Mouse (Mus musculus) left cerebral cortex, postnatal 25 days (tissue): ENCODE results near the gene Myrip. TPM values are rescaled to one million over a fixed set of nuclear protein-coding genes. Genes with fewer than 3 reads are reported as not detected.
"Not testable (repeated sequence)": the region's sequence is repeated elsewhere in the genome, so short reads cannot be mapped to it uniquely, and the experiment has no call there.

Source experiments
- DNase-seq, 2 experiments: peaks; one replicate each; pipeline ENCODE4 v3.0.0; 2022; ENCODE audit warnings: low spot score in 2 of 2, mixed read lengths in 1 of 2
- intact Hi-C: fragments of 180-260 bp; cut with DNase I; formaldehyde crosslinking; loops from one replicate; pipeline ENCODE4 v1.15.1; 2025
- total RNA-seq, 2 experiments: library from RNA; stranded (reverse); gene quantifications; 2 replicates each; pipeline ENCODE4 v1.2.3; 2021

Myrip gene
- total RNA-seq: 10 to 100 TPM; 85.6 to 92.2 TPM

- not testable (repeated sequence) for DNase-seq
- intact Hi-C loops: loop anchor here (5.0 to 10.0 kb wide), 4 partner anchors 61 to 194 kb away; partner anchors contain the start of gene Eif1b
Observed at GRCm38 (mm10) chr9:120301213-120301612, at the start of gene Myrip. Gene Myrip (plus strand): TSS chr9:120301513.

GRCm38 (mm10) chr9:120259805-120260204 is 41.5 kb upstream of the Myrip start:
- peak in 1 of 2 experiments; percentile 56 for DNase-seq

GRCm38 (mm10) chr9:120263994-120264393 is 37.3 kb upstream of the Myrip start:
- DNase-seq: peak; percentile 56 to 81
- intact Hi-C loops: no loop called here

More at GRCm38 (mm10) chr9:120259805-120260204, 41.5 kb upstream of the Myrip start:
- intact Hi-C loops: no loop called here

GRCm38 (mm10) chr9:120273083-120273482 is 28.2 kb upstream of the Myrip start:
- DNase-seq: no peak
- intact Hi-C loops: no loop called here

- intact Hi-C loops: no loop called here
- DNase-seq: no peak
Observed at GRCm38 (mm10) chr9:120275226-120275625, 26.1 kb upstream of the Myrip start.

GRCm38 (mm10) chr9:120281147-120281546 is 20.2 kb upstream of the Myrip start:
- DNase-seq: peak; percentile 54 to 94
- intact Hi-C loops: loop anchor here (2.0 to 5.0 kb wide), 2 partner anchors 44 to 89 kb away; no protein-coding TSS in a partner anchor

- intact Hi-C loops: loop anchor here (1.0 to 5.0 kb wide), 3 partner anchors 21 to 90 kb away; no protein-coding TSS in a partner anchor
Observed at GRCm38 (mm10) chr9:120282461-120283047, 18.8 kb upstream of the Myrip start.

GRCm38 (mm10) chr9:120283556-120283955 is 17.8 kb upstream of the Myrip start:
- intact Hi-C loops: loop anchor here (1.0 to 5.0 kb wide), 3 partner anchors 20 to 91 kb away; no protein-coding TSS in a partner anchor

More at GRCm38 (mm10) chr9:120282461-120283047, 18.8 kb upstream of the Myrip start:
- no peak for DNase-seq

GRCm38 (mm10) chr9:120288011-120288410 is 13.3 kb upstream of the Myrip start:
- intact Hi-C loops: no loop called here
- DNase-seq: no peak

More at GRCm38 (mm10) chr9:120283556-120283955, 17.8 kb upstream of the Myrip start:
- DNase-seq: peak; percentile 42 to 88

GRCm38 (mm10) chr9:120290375-120290774 is 10.9 kb upstream of the Myrip start:
- DNase-seq: no peak
- intact Hi-C loops: no loop called here

GRCm38 (mm10) chr9:120292488-120292887 is 8.8 kb upstream of the Myrip start:
- no peak for DNase-seq
- intact Hi-C loops: no loop called here

GRCm38 (mm10) chr9:120295527-120295926 is 5.8 kb upstream of the Myrip start:
- intact Hi-C loops: no loop called here
- DNase-seq: no peak

- intact Hi-C loops: no loop called here
- no peak for DNase-seq
Observed at GRCm38 (mm10) chr9:120296938-120297337, 4.4 kb upstream of the Myrip start.

- no peak for DNase-seq
- intact Hi-C loops: no loop called here
Observed at GRCm38 (mm10) chr9:120299429-120299828, 1.9 kb upstream of the Myrip start.

- DNase-seq: peak in 1 of 2 experiments; percentile 45
- intact Hi-C loops: loop anchor here (1.0 to 10.0 kb wide), 6 partner anchors 20 to 192 kb away; partner anchors contain the start of gene Eif1b
Observed at GRCm38 (mm10) chr9:120302980-120303452, 1.7 kb downstream of the Myrip start.

GRCm38 (mm10) chr9:120303453-120304299 is 2.4 kb downstream of the Myrip start:
- DNase-seq: peak; percentile 83 to 85
- intact Hi-C loops: loop anchor here (1.0 to 10.0 kb wide), 6 partner anchors 20 to 191 kb away; partner anchors contain the start of gene Eif1b

- peak; percentile 46 to 56 for DNase-seq
- intact Hi-C loops: loop anchor here (5.0 to 10.0 kb wide), 4 partner anchors 58 to 190 kb away; partner anchors contain the start of gene Eif1b
Observed at GRCm38 (mm10) chr9:120304300-120305137, 3.2 kb downstream of the Myrip start.

- intact Hi-C loops: no loop called here
- no peak for DNase-seq
Observed at GRCm38 (mm10) chr9:120315171-120315570, 13.9 kb downstream of the Myrip start.

- intact Hi-C loops: no loop called here
Observed at GRCm38 (mm10) chr9:120319099-120319498, 17.8 kb downstream of the Myrip start.

More at GRCm38 (mm10) chr9:120319099-120319498, 17.8 kb downstream of the Myrip start:
- peak in 1 of 2 experiments; percentile 70 for DNase-seq
